Mouse (Mus musculus): ENCODE results near the gene Slc26a1. TPM values are rescaled to one million over a fixed set of nuclear protein-coding genes. Genes with fewer than 3 reads are reported as not detected.

Gene Slc26a1
- polyA plus RNA-seq, 1 experiment from 2014 or later, result 2.1 TPM

DNA sequence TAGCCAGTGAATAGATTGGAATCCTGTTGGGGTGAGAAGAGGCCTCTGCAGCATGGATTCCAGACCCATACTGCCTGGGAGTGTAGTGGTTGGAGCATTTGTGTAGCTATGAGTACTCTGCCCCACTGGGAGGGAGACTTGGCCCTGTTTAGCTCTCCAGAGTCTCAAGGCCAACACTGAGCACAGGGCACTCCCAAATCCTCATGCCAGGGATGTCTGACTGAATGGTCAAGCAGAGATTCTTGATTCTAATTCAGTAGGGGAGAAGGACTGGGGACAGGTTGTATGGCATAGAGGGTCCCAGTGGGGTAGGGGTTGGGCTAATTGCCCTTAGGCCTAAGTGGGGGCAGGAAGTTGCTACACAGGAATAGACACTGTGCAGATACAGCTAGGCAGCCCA, 38.3 kb upstream of the Slc26a1 start:
- Histone ChIP-seq H3K4me3 (ENCODE audit: low read depth, low read length) (no peak overlapping the region), H3K27me3 (replicated peaks; ENCODE audit: control insufficient read depth, insufficient read depth, low read length) (no peaks in the 10 kb centered on the region), H3K9ac (ENCODE audit: low read depth, low read length) (no peak overlapping the region), H3K9me3 (ENCODE audit: control insufficient read depth) (no peaks in the 10 kb centered on the region), H3K4me1 (replicated peaks; ENCODE audit: control insufficient read depth, insufficient read depth, low read length) (no peaks in the 10 kb centered on the region), H3K4me2 (replicated peaks; ENCODE audit: low read depth) (no peak overlapping the region), H3K27ac (ENCODE audit: low read depth, low read length) (no peak overlapping the region), H3K36me3 (ENCODE audit: control insufficient read depth, insufficient read depth) (no peaks in the 10 kb centered on the region)
- no peak for ATAC-seq
- TF ChIP-seq CTCF (IDR thresholded peaks at IDR 0.05; ENCODE audit: low read depth), result no peak

GRCm38 (mm10) chr5:108713096-108713495, 37.7 kb upstream of the Slc26a1 start:
- H3K36me3 ChIP-seq (ENCODE audit: control insufficient read depth, insufficient read depth), result no peaks in the 10 kb centered on the region

DNA sequence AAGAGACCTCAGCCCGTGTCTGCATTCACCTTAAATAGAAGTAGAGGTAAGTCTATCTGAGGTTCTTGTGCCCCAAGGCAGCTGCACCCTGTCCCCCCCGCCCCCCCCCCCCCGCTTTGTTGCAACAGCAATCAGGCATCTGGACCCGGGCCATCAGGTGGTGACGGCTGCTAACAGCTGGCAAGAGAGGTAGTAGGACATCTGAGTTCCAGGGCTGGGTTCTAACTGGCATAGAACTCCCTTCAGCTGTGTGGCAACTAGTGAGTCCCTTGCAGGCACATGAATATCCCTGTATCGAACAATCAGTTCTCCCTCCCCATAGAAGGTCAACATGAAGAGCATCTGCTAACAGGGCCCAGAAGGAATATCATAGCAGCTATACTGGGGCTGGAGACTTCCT, 36.6 kb upstream of the Slc26a1 start:
- ATAC-seq, result no peak
- Histone ChIP-seq H3K9me3 (ENCODE audit: control insufficient read depth) (no peaks in the 10 kb centered on the region), H3K27me3 (replicated peaks; ENCODE audit: control insufficient read depth, insufficient read depth, low read length) (no peaks in the 10 kb centered on the region), H3K4me3 (ENCODE audit: low read depth, low read length) (no peak overlapping the region), H3K4me1 (replicated peaks; ENCODE audit: control insufficient read depth, insufficient read depth, low read length) (no peaks in the 10 kb centered on the region), H3K36me3 (ENCODE audit: control insufficient read depth, insufficient read depth) (peaks cover 6% of the 10 kb centered on the region; the same call in 1 of the 2 replicates), H3K4me2 (replicated peaks; ENCODE audit: low read depth) (no peak overlapping the region), H3K9ac (ENCODE audit: low read depth, low read length) (no peak overlapping the region), H3K27ac (ENCODE audit: low read depth, low read length) (no peak overlapping the region)
- TF ChIP-seq CTCF (IDR thresholded peaks at IDR 0.05; ENCODE audit: low read depth), result no peak
- WGBS, result 71% methylated on average over 6 of the region's 6 CpGs

More at GRCm38 (mm10) chr5:108713096-108713495, 37.7 kb upstream of the Slc26a1 start:
- 85% methylated on average over 2 of the region's 2 CpGs for WGBS
- H3K4me3 ChIP-seq (ENCODE audit: low read depth, low read length), result no peak overlapping the region
- no peak overlapping the region for H3K27ac ChIP-seq (ENCODE audit: low read depth, low read length)
- no peaks in the 10 kb centered on the region for H3K27me3 ChIP-seq (replicated peaks; ENCODE audit: control insufficient read depth, insufficient read depth, low read length)
- TF ChIP-seq CTCF (IDR thresholded peaks at IDR 0.05; ENCODE audit: low read depth), result no peak
- H3K4me1 ChIP-seq (replicated peaks; ENCODE audit: control insufficient read depth, insufficient read depth, low read length), result no peaks in the 10 kb centered on the region
- no peak overlapping the region for H3K9ac ChIP-seq (ENCODE audit: low read depth, low read length)
- no peak overlapping the region for H3K4me2 ChIP-seq (replicated peaks; ENCODE audit: low read depth)
- H3K9me3 ChIP-seq (ENCODE audit: control insufficient read depth), result no peaks in the 10 kb centered on the region
- ATAC-seq, result no peak

DNA sequence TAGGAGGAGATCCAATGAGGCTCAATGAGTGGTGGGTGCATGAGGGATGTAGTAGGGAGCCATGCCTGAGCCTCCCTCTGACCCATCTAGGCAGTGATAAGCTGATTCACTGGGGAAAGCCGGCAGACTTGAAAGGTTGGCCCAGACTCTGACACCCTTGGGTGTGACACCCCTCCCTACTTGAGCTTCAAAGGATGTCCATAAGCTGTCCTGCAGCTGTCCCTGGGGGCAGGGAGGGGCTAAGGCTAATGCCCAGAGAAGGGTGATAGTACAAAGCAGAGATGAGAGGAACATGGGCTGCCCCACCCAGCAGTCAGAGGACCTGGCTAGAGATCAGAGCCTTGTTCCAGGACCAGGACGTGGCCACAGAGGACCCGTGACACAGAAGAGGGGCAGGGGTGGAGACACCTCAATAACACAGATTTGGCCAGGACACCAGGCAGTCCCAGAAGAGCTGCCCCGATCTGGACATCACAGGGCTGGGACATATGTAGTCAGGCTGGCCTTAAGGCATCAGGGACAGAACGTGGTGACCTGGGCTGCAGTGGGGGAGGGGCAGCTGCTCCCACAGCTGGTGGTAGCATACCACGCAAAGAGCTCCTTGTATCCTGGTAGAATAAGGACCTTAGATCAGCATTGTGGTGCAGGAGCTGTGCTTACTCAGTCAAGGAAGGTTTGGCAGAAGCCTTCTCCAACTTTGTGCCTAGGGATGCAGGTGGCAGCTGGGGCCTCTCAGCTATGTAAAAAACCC, 33.8 kb upstream of the Slc26a1 start:
- 0 out of 2 replicates have a peak, but pooled peaks cover 2% of the 10 kb centered on the region for H3K4me1 ChIP-seq (replicated peaks; ENCODE audit: control insufficient read depth, insufficient read depth, low read length)
- 46% methylated on average over 6 of the region's 6 CpGs for WGBS
- no peak overlapping the region for H3K4me2 ChIP-seq (replicated peaks; ENCODE audit: low read depth)
- no peaks in the 10 kb centered on the region for H3K27me3 ChIP-seq (replicated peaks; ENCODE audit: control insufficient read depth, insufficient read depth, low read length)
- H3K9ac ChIP-seq (ENCODE audit: low read depth, low read length), result no peak overlapping the region
- no peak for TF ChIP-seq CTCF (IDR thresholded peaks at IDR 0.05; ENCODE audit: low read depth)
- ATAC-seq, result peak; percentile 12; the same call in 1 of the 2 replicates
- no peak overlapping the region for H3K4me3 ChIP-seq (ENCODE audit: low read depth, low read length)
- H3K36me3 ChIP-seq (ENCODE audit: control insufficient read depth, insufficient read depth), result peaks cover 30% of the 10 kb centered on the region
- peak overlapping the region; percentile 61 for H3K27ac ChIP-seq (ENCODE audit: low read depth, low read length)
- no peaks in the 10 kb centered on the region for H3K9me3 ChIP-seq (ENCODE audit: control insufficient read depth)

DNA sequence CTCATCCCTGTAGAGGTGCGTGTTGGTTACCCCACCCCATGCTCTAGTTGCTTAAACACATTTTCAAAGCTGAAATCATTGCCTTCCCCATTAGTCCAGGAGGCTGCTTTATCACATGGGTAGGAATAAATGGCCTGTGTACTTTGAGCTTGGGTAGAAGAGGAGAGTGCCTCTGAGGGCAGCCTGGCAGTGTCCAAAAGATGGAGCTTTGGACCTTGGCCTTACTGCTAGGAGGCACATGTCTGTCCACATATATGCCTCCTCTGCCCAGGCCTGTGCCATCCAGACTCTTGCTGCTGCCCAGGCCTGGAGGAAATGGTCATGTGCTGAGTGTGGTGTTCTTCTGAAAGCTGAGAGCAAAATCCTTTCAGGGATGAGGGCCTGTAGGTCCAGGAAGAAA, 33.0 kb upstream of the Slc26a1 start:
- TF ChIP-seq CTCF (IDR thresholded peaks at IDR 0.05; ENCODE audit: low read depth), result no peak
- peaks cover 7% of the 10 kb centered on the region; the same call in 1 of the 2 replicates for H3K4me1 ChIP-seq (replicated peaks; ENCODE audit: control insufficient read depth, insufficient read depth, low read length)
- H3K9ac ChIP-seq (ENCODE audit: low read depth, low read length), result no peak overlapping the region
- H3K27me3 ChIP-seq (replicated peaks; ENCODE audit: control insufficient read depth, insufficient read depth, low read length), result no peaks in the 10 kb centered on the region
- WGBS, result 39% methylated on average over 1 of the region's 1 CpGs
- H3K36me3 ChIP-seq (ENCODE audit: control insufficient read depth, insufficient read depth), result peaks cover 30% of the 10 kb centered on the region
- no peaks in the 10 kb centered on the region for H3K9me3 ChIP-seq (ENCODE audit: control insufficient read depth)
- ATAC-seq, result peak; percentile 76
- H3K27ac ChIP-seq (ENCODE audit: low read depth, low read length), result peak overlapping the region; percentile 61
- H3K4me2 ChIP-seq (replicated peaks; ENCODE audit: low read depth), result no peak overlapping the region
- H3K4me3 ChIP-seq (ENCODE audit: low read depth, low read length), result no peak overlapping the region

DNA sequence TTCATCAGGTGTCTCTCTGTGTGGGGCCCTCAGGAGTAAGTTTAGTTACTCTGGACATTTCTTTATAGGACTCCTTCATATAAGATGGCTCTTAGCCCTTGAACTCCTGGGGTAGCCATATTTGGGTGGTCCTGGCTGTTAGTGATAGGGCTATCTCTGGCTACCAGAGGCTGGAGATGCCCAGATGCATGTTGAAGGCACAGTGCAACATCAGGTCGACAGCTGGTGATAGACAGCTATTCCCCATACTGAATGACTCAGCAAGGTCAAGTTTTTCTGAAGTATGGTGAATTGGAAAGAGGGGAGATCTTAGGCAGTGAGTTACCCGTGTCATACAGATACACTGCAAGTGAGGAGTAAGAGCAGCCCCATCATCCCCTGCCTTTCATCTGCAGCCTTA, 32.4 kb upstream of the Slc26a1 start:
- Histone ChIP-seq H3K36me3 (ENCODE audit: control insufficient read depth, insufficient read depth) (peaks cover 30% of the 10 kb centered on the region), H3K9ac (ENCODE audit: low read depth, low read length) (no peak overlapping the region), H3K27me3 (replicated peaks; ENCODE audit: control insufficient read depth, insufficient read depth, low read length) (no peaks in the 10 kb centered on the region), H3K27ac (ENCODE audit: low read depth, low read length) (peak overlapping the region; percentile 54; the same call in 1 of the 2 replicates), H3K9me3 (ENCODE audit: control insufficient read depth) (no peaks in the 10 kb centered on the region), H3K4me2 (replicated peaks; ENCODE audit: low read depth) (no peak overlapping the region), H3K4me3 (ENCODE audit: low read depth, low read length) (no peak overlapping the region), H3K4me1 (replicated peaks; ENCODE audit: control insufficient read depth, insufficient read depth, low read length) (peaks cover 11% of the 10 kb centered on the region; the same call in 1 of the 2 replicates)
- no peak for ATAC-seq
- 53% methylated on average over 2 of the region's 2 CpGs for WGBS
- TF ChIP-seq CTCF (IDR thresholded peaks at IDR 0.05; ENCODE audit: low read depth), result no peak

Data from intestine, postnatal 0 days (tissue).